Mouse (Mus musculus) embryonic facial prominence, embryonic 15.5 days (tissue): ENCODE data around the gene Gm39653. TPM values are rescaled to one million over a fixed set of nuclear protein-coding genes. Genes with fewer than 3 reads are reported as not detected.

Experiments used
- ATAC-seq: fragments of 200-750 bp; cut with Nextera tagmentation; 2 replicates; pipeline ENCODE4 v1.8.0; 2017; ENCODE audit warnings: low read depth, moderate TSS enrichment; ENCODE audit not compliant: insufficient number of reproducible peaks, low FRiP score, low TSS enrichment
- H3K27ac ChIP-seq: fragments of 300-500 bp; sonication (generic); replicated peaks from 2 replicates; pipeline ENCODE4 v1.5.1; 2015; ENCODE audit warnings: mild to moderate bottlenecking, inconsistent platforms
- H3K27me3 ChIP-seq: fragments of 300-500 bp; sonication (generic); 2 replicates; pipeline ENCODE4 v1.6.1; 2015; ENCODE audit warnings: inconsistent platforms
- H3K36me3 ChIP-seq: fragments of 300-500 bp; sonication (generic); 2 replicates; pipeline ENCODE4 v1.6.1; 2015; ENCODE audit warnings: mild to moderate bottlenecking, inconsistent platforms
- H3K4me1 ChIP-seq: fragments of 300-500 bp; sonication (generic); 2 replicates; pipeline ENCODE4 v1.6.1; 2015; ENCODE audit warnings: inconsistent platforms
- H3K4me2 ChIP-seq: fragments of 300-500 bp; sonication (generic); replicated peaks from 2 replicates; pipeline ENCODE4 v1.6.1; 2015; ENCODE audit warnings: mild to moderate bottlenecking, inconsistent platforms
- H3K4me3 ChIP-seq: fragments of 300-500 bp; sonication (generic); replicated peaks from 2 replicates; pipeline ENCODE4 v1.5.1; 2015; ENCODE audit warnings: mild to moderate bottlenecking, inconsistent platforms
- H3K9ac ChIP-seq: fragments of 300-500 bp; sonication (generic); 2 replicates; pipeline ENCODE4 v1.6.1; 2015; ENCODE audit warnings: inconsistent platforms
- H3K9me3 ChIP-seq: fragments of 300-500 bp; sonication (generic); replicated peaks from 2 replicates; pipeline ENCODE4 v1.6.1; 2016; ENCODE audit warnings: inconsistent platforms
- WGBS: fragments of 180-500 bp; shearing (Covaris S2); methylation state at CpG from one replicate; pipeline ENCODE4 v1.1.7; 2015; 5-methylcytosine and 5-hydroxymethylcytosine counted together
- polyA plus RNA-seq: library from polyadenylated mRNA; unstranded; fragments of >200 nt; fragmentation: Nextera tagmentation; extraction: Ambion mirVana; gene quantifications from 2 replicates; pipeline ENCODE4 v1.2.1, GENCODE M21; 2015

Gene Gm39653
- not detected in 2 replicates for polyA plus RNA-seq

GRCm38 (mm10) chr1:63615668-63616067 is at the start of gene Gm39653:
TSS of gene Gm39653 (plus strand) at chr1:63615968.
- Histone ChIP-seq H3K4me3 (no peak within 1 kb of the TSS), H3K9me3 (no peaks in the 10 kb centered on the region), H3K4me1 (no peaks in the 10 kb centered on the region), H3K4me2 (no peak within 1 kb of the TSS), H3K27ac (no peak within 1 kb of the TSS), H3K36me3 (no peaks in the 10 kb centered on the region), H3K9ac (no peak within 1 kb of the TSS), H3K27me3 (0 out of 2 replicates have a peak, but pooled peaks cover 6% of the 10 kb centered on the region)
- ATAC-seq, result no peak
- WGBS, result 72% methylated on average over 3 of the region's 3 CpGs

GRCm38 (mm10) chr1:63566501-63566900 is 49.3 kb upstream of the Gm39653 start:
- no peaks in the 10 kb centered on the region for H3K27me3 ChIP-seq
- WGBS, result 36% methylated on average over 7 of the region's 7 CpGs

GRCm38 (mm10) chr1:63567031-63567430 is 48.7 kb upstream of the Gm39653 start:
- Histone ChIP-seq H3K4me2 (no peak overlapping the region), H3K9ac (no peak overlapping the region), H3K4me1 (no peaks in the 10 kb centered on the region), H3K4me3 (no peak overlapping the region), H3K27ac (no peak overlapping the region), H3K9me3 (no peaks in the 10 kb centered on the region), H3K27me3 (no peaks in the 10 kb centered on the region), H3K36me3 (no peaks in the 10 kb centered on the region)
- no peak for ATAC-seq
- WGBS, result 41% methylated on average over 4 of the region's 4 CpGs

More at GRCm38 (mm10) chr1:63566501-63566900, 49.3 kb upstream of the Gm39653 start:
- H3K4me3 ChIP-seq, result no peak overlapping the region
- H3K4me1 ChIP-seq, result no peaks in the 10 kb centered on the region
- H3K27ac ChIP-seq, result no peak overlapping the region
- no peaks in the 10 kb centered on the region for H3K9me3 ChIP-seq
- no peak for ATAC-seq
- no peaks in the 10 kb centered on the region for H3K36me3 ChIP-seq
- H3K4me2 ChIP-seq, result no peak overlapping the region
- H3K9ac ChIP-seq, result no peak overlapping the region

GRCm38 (mm10) chr1:63572229-63572628 is 43.5 kb upstream of the Gm39653 start:
- Histone ChIP-seq H3K9me3 (no peaks in the 10 kb centered on the region), H3K27me3 (no peaks in the 10 kb centered on the region), H3K4me3 (no peak overlapping the region), H3K27ac (no peak overlapping the region), H3K36me3 (no peaks in the 10 kb centered on the region), H3K4me2 (no peak overlapping the region), H3K9ac (no peak overlapping the region), H3K4me1 (no peaks in the 10 kb centered on the region)
- 81% methylated on average over 7 of the region's 7 CpGs for WGBS
- no peak for ATAC-seq

- H3K9me3 ChIP-seq, result no peaks in the 10 kb centered on the region
- H3K27me3 ChIP-seq, result no peaks in the 10 kb centered on the region
- H3K4me3 ChIP-seq, result no peak overlapping the region
- 41% methylated on average over 6 of the region's 6 CpGs for WGBS
- no peak overlapping the region for H3K4me2 ChIP-seq
- H3K36me3 ChIP-seq, result no peaks in the 10 kb centered on the region
- no peaks in the 10 kb centered on the region for H3K4me1 ChIP-seq
- H3K9ac ChIP-seq, result no peak overlapping the region
- no peak for ATAC-seq
- H3K27ac ChIP-seq, result no peak overlapping the region
Measured at GRCm38 (mm10) chr1:63573432-63573831, 42.3 kb upstream of the Gm39653 start.

GRCm38 (mm10) chr1:63573864-63574611 is 41.7 kb upstream of the Gm39653 start:
- Histone ChIP-seq H3K9ac (no peak overlapping the region), H3K27me3 (no peaks in the 10 kb centered on the region), H3K4me3 (no peak overlapping the region), H3K9me3 (no peaks in the 10 kb centered on the region), H3K4me1 (no peaks in the 10 kb centered on the region), H3K4me2 (no peak overlapping the region), H3K27ac (no peak overlapping the region), H3K36me3 (no peaks in the 10 kb centered on the region)
- no peak for ATAC-seq
- 57% methylated on average over 12 of the region's 12 CpGs for WGBS

GRCm38 (mm10) chr1:63576803-63577202 is 39.0 kb upstream of the Gm39653 start:
- Histone ChIP-seq H3K27me3 (no peaks in the 10 kb centered on the region), H3K4me3 (no peak overlapping the region), H3K9ac (no peak overlapping the region), H3K4me1 (no peaks in the 10 kb centered on the region), H3K36me3 (no peaks in the 10 kb centered on the region), H3K4me2 (no peak overlapping the region), H3K9me3 (no peaks in the 10 kb centered on the region), H3K27ac (no peak overlapping the region)
- 38% methylated on average over 5 of the region's 5 CpGs for WGBS
- no peak for ATAC-seq

- ATAC-seq, result no peak
- Histone ChIP-seq H3K4me2 (no peak overlapping the region), H3K36me3 (no peaks in the 10 kb centered on the region), H3K27ac (no peak overlapping the region), H3K27me3 (no peaks in the 10 kb centered on the region), H3K4me1 (no peaks in the 10 kb centered on the region), H3K9ac (no peak overlapping the region), H3K9me3 (no peaks in the 10 kb centered on the region), H3K4me3 (no peak overlapping the region)
- WGBS, result 71% methylated on average over 8 of the region's 8 CpGs
Measured at GRCm38 (mm10) chr1:63579153-63579552, 36.6 kb upstream of the Gm39653 start.

GRCm38 (mm10) chr1:63586869-63587268 is 28.9 kb upstream of the Gm39653 start:
- Histone ChIP-seq H3K4me2 (no peak overlapping the region), H3K27me3 (no peaks in the 10 kb centered on the region), H3K4me1 (no peaks in the 10 kb centered on the region), H3K9me3 (no peaks in the 10 kb centered on the region), H3K9ac (no peak overlapping the region), H3K4me3 (no peak overlapping the region), H3K27ac (no peak overlapping the region), H3K36me3 (no peaks in the 10 kb centered on the region)
- ATAC-seq, result no peak
- WGBS, result 62% methylated on average over 7 of the region's 7 CpGs

GRCm38 (mm10) chr1:63603870-63604500 is 11.8 kb upstream of the Gm39653 start:
- no peak overlapping the region for H3K9ac ChIP-seq
- H3K4me2 ChIP-seq, result no peak overlapping the region
- 50% methylated on average over 3 of the region's 3 CpGs for WGBS
- H3K27me3 ChIP-seq, result no peaks in the 10 kb centered on the region
- no peaks in the 10 kb centered on the region for H3K4me1 ChIP-seq
- H3K4me3 ChIP-seq, result no peak overlapping the region
- ATAC-seq, result no peak
- H3K27ac ChIP-seq, result no peak overlapping the region
- H3K9me3 ChIP-seq, result no peaks in the 10 kb centered on the region
- no peaks in the 10 kb centered on the region for H3K36me3 ChIP-seq

GRCm38 (mm10) chr1:63609613-63610012 is 6.2 kb upstream of the Gm39653 start:
- 90% methylated on average over 4 of the region's 4 CpGs for WGBS
- Histone ChIP-seq H3K4me3 (no peak overlapping the region), H3K4me2 (no peak overlapping the region), H3K9ac (no peak overlapping the region), H3K9me3 (no peaks in the 10 kb centered on the region), H3K4me1 (no peaks in the 10 kb centered on the region), H3K27ac (no peak overlapping the region), H3K36me3 (no peaks in the 10 kb centered on the region), H3K27me3 (0 out of 2 replicates have a peak, but pooled peaks cover 6% of the 10 kb centered on the region)
- no peak for ATAC-seq
